Mouse (Mus musculus): Measurements from ENCODE around the gene Fam53b. TPM values are rescaled to one million over a fixed set of nuclear protein-coding genes. Genes with fewer than 3 reads are reported as not detected.

Fam53b gene
- polyA plus RNA-seq, 1 experiment from 2014 or later = 17.2 TPM

DNA sequence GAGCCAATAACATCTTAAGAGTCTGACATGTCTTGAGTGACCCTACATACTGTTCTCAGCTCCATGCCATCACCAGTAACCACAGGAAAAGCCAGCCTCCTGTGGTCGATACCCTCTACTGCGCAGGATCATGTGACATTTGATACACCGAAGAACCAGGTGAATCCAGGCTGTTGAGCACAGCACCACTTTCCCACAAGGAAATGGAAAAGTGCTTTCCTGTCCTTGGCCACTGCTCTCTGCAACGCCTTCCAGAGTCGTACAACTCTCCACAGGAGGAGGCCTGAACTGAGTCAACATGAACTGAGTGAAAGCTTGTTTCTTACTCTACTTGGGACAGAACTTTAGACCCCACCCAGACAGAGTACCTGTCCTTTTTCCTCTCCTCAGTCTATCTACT lies 12.2 kb downstream of the Fam53b start:
- Histone ChIP-seq H3K4me2 (ENCODE audit: low read depth, low read length) (no peak overlapping the region), H3K9me3 (ENCODE audit: low read length) (no peaks in the 10 kb centered on the region), H3K36me3 (replicated peaks; ENCODE audit: insufficient read depth, low read length) (peaks cover 6% of the 10 kb centered on the region; the same call in 1 of the 2 replicates), H3K4me3 (ENCODE audit: low read depth, low read length) (no peak overlapping the region), H3K4me1 (ENCODE audit: insufficient read depth) (peaks cover 35% of the 10 kb centered on the region), H3K27ac (ENCODE audit: low read depth) (no peak overlapping the region), H3K9ac (replicated peaks) (no peak overlapping the region), H3K27me3 (ENCODE audit: insufficient read depth, low read length) (no peaks in the 10 kb centered on the region)
- DNase-seq = peak; percentile 6
- TF ChIP-seq CTCF (IDR thresholded peaks at IDR 0.05; ENCODE audit: low read depth) = no peak
- no peak for TF ChIP-seq EP300 (IDR thresholded peaks at IDR 0.05; ENCODE audit: low read depth)
- no peak for ATAC-seq
- WGBS (ENCODE audit: insufficient replicate concordance) = 77% methylated on average over 5 of the region's 5 CpGs

GRCm38 (mm10) chr7:132800868-132801267 lies 12.8 kb downstream of the Fam53b start:
- Histone ChIP-seq H3K9me3 (ENCODE audit: low read length) (no peaks in the 10 kb centered on the region), H3K27me3 (ENCODE audit: insufficient read depth, low read length) (no peaks in the 10 kb centered on the region), H3K36me3 (replicated peaks; ENCODE audit: insufficient read depth, low read length) (peaks cover 6% of the 10 kb centered on the region; the same call in 1 of the 2 replicates), H3K27ac (ENCODE audit: low read depth) (no peak overlapping the region), H3K4me3 (ENCODE audit: low read depth, low read length) (no peak overlapping the region), H3K4me1 (ENCODE audit: insufficient read depth) (peaks cover 33% of the 10 kb centered on the region), H3K4me2 (ENCODE audit: low read depth, low read length) (no peak overlapping the region), H3K9ac (replicated peaks) (no peak overlapping the region)
- 79% methylated on average over 10 of the region's 10 CpGs for WGBS (ENCODE audit: insufficient replicate concordance)
- ATAC-seq (no peak), DNase-seq (peak; percentile 9)
- TF ChIP-seq EP300 (IDR thresholded peaks at IDR 0.05; ENCODE audit: low read depth) = no peak
- TF ChIP-seq CTCF (IDR thresholded peaks at IDR 0.05; ENCODE audit: low read depth) = no peak

DNA sequence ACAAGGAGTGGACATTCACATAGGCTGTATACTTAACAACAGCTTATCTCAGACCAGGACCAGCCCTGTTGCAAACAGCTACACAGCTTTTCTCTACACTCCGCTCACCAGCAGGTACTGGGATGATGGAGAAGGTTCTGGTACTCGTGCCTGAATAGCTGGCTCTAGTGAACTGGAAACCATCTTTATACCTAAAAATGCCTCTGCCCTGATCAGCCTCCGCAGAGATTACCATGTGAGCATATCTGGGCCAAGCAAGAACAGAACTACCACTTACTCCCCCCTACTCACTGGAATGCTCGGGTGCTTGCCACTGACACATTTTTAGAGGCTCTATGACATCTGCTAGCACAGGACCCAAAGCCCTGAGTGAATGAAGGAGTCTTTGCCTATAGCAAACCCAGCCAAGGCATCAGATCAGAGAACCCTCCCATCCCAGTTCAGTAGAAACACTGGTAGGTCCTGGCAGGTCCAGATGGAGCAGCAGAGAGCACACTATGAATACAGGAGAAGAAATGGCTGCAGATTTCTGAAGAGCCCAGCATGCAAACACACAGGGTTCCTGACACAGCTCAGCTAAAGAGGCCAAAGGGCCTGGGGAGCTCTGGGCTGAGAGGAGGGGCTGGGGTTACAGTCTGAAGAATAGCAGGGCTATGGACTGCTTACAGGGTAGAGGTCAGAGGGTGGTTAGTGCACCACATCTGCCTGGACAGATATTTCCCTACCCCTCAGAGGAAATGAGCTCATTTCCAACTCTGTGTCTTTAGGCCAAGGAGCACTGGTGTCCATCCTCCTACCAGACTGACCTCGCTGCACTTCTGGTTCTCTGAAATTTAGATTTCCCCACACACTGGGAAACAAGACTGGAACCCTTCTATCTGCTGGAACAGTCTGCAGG lies 14.3 kb downstream of the Fam53b start:
- Histone ChIP-seq H3K36me3 (replicated peaks; ENCODE audit: insufficient read depth, low read length) (peaks cover 3% of the 10 kb centered on the region; the same call in 1 of the 2 replicates), H3K4me3 (ENCODE audit: low read depth, low read length) (no peak overlapping the region), H3K9ac (replicated peaks) (no peak overlapping the region), H3K27me3 (ENCODE audit: insufficient read depth, low read length) (no peaks in the 10 kb centered on the region), H3K4me2 (ENCODE audit: low read depth, low read length) (no peak overlapping the region), H3K9me3 (ENCODE audit: low read length) (no peaks in the 10 kb centered on the region), H3K4me1 (ENCODE audit: insufficient read depth) (peaks cover 18% of the 10 kb centered on the region), H3K27ac (ENCODE audit: low read depth) (peak overlapping the region; percentile 49; the same call in 1 of the 2 replicates)
- DNase-seq = no peak
- 82% methylated on average over 5 of the region's 5 CpGs for WGBS (ENCODE audit: insufficient replicate concordance)
- TF ChIP-seq EP300 (IDR thresholded peaks at IDR 0.05; ENCODE audit: low read depth) (no peak), CTCF (IDR thresholded peaks at IDR 0.05; ENCODE audit: low read depth) (peak; percentile 24; the same call in 1 of the 2 replicates)
- ATAC-seq = peak; percentile 43

GRCm38 (mm10) chr7:132795141-132795540 lies 18.5 kb downstream of the Fam53b start:
- Histone ChIP-seq H3K27ac (ENCODE audit: low read depth) (no peak overlapping the region), H3K27me3 (ENCODE audit: insufficient read depth, low read length) (no peaks in the 10 kb centered on the region), H3K4me2 (ENCODE audit: low read depth, low read length) (no peak overlapping the region), H3K4me3 (ENCODE audit: low read depth, low read length) (no peak overlapping the region), H3K36me3 (replicated peaks; ENCODE audit: insufficient read depth, low read length) (no peaks in the 10 kb centered on the region), H3K4me1 (ENCODE audit: insufficient read depth) (peaks cover 8% of the 10 kb centered on the region; the same call in 1 of the 2 replicates), H3K9me3 (ENCODE audit: low read length) (no peaks in the 10 kb centered on the region), H3K9ac (replicated peaks) (no peak overlapping the region)
- no peak for DNase-seq
- 71% methylated on average over 5 of the region's 5 CpGs for WGBS (ENCODE audit: insufficient replicate concordance)
- ATAC-seq = no peak
- TF ChIP-seq CTCF (IDR thresholded peaks at IDR 0.05; ENCODE audit: low read depth) (no peak), EP300 (IDR thresholded peaks at IDR 0.05; ENCODE audit: low read depth) (no peak)

GRCm38 (mm10) chr7:132793467-132793866 lies 20.2 kb downstream of the Fam53b start:
- Histone ChIP-seq H3K9me3 (ENCODE audit: low read length) (no peaks in the 10 kb centered on the region), H3K4me3 (ENCODE audit: low read depth, low read length) (no peak overlapping the region), H3K9ac (replicated peaks) (no peak overlapping the region), H3K4me2 (ENCODE audit: low read depth, low read length) (no peak overlapping the region), H3K27ac (ENCODE audit: low read depth) (no peak overlapping the region), H3K27me3 (ENCODE audit: insufficient read depth, low read length) (no peaks in the 10 kb centered on the region), H3K36me3 (replicated peaks; ENCODE audit: insufficient read depth, low read length) (no peaks in the 10 kb centered on the region; the same call in 1 of the 2 replicates), H3K4me1 (ENCODE audit: insufficient read depth) (peaks cover 7% of the 10 kb centered on the region)
- TF ChIP-seq CTCF (IDR thresholded peaks at IDR 0.05; ENCODE audit: low read depth) (no peak), EP300 (IDR thresholded peaks at IDR 0.05; ENCODE audit: low read depth) (no peak)
- DNase-seq = no peak
- WGBS (ENCODE audit: insufficient replicate concordance) = 57% methylated on average over 6 of the region's 6 CpGs
- ATAC-seq = 0 out of 2 replicates have a peak, but pooled peaks have one; percentile 21

DNA sequence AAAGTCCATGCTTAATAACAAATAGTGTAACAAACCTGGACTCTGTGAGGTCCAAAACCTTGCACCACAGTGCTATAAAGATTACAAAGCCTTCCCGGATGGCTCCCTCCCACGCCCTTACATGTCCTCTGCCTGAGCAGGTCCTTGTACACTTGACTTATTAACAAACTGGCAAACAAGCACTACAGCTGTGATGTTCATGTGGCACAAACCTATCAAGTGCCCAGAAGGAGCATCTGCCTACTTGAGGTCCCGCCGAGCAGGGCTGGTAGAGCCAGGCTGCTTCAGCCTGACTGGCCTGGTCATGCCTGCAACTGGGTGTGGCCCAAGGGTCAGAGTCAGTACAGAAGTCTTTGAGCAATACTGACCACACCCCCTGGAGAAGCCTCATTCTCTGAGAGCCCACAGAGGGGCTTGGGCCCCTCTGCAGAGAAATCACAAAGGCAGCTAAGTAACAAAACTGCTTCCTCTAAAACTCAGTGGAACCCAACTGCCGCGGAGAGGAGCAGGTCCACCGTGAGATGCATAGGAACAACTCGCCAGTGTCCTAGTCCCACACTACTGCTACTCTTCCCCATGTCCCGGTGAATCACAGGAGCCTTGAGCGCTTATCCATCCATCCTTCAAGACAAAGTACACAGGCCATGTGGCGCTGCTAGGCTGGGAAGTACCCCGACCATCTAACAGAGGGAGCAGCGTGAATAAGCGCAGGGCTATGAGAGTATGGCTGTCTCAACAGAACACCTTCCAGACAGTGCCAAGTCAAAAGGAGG lies 23.1 kb downstream of the Fam53b start:
- no peaks in the 10 kb centered on the region for H3K9me3 ChIP-seq (ENCODE audit: low read length)
- no peak overlapping the region for H3K4me3 ChIP-seq (ENCODE audit: low read depth, low read length)
- H3K4me1 ChIP-seq (ENCODE audit: insufficient read depth) = peaks cover 27% of the 10 kb centered on the region
- no peaks in the 10 kb centered on the region for H3K27me3 ChIP-seq (ENCODE audit: insufficient read depth, low read length)
- no peak overlapping the region for H3K9ac ChIP-seq (replicated peaks)
- 79% methylated on average over 14 of the region's 14 CpGs for WGBS (ENCODE audit: insufficient replicate concordance)
- H3K4me2 ChIP-seq (ENCODE audit: low read depth, low read length) = no peak overlapping the region
- H3K36me3 ChIP-seq (replicated peaks; ENCODE audit: insufficient read depth, low read length) = no peaks in the 10 kb centered on the region; the same call in 1 of the 2 replicates
- H3K27ac ChIP-seq (ENCODE audit: low read depth) = no peak overlapping the region
- TF ChIP-seq CTCF (IDR thresholded peaks at IDR 0.05; ENCODE audit: low read depth) (no peak), EP300 (IDR thresholded peaks at IDR 0.05; ENCODE audit: low read depth) (no peak)
- ATAC-seq (peak; percentile 19; the same call in 1 of the 2 replicates), DNase-seq (no peak)
